Mouse (Mus musculus): ENCODE results near the gene Exoc3l2. TPM values are rescaled to one million over a fixed set of nuclear protein-coding genes. Genes with fewer than 3 reads are reported as not detected.

Exoc3l2 gene
- polyA plus RNA-seq, 1 experiment: 0.04 TPM

DNA sequence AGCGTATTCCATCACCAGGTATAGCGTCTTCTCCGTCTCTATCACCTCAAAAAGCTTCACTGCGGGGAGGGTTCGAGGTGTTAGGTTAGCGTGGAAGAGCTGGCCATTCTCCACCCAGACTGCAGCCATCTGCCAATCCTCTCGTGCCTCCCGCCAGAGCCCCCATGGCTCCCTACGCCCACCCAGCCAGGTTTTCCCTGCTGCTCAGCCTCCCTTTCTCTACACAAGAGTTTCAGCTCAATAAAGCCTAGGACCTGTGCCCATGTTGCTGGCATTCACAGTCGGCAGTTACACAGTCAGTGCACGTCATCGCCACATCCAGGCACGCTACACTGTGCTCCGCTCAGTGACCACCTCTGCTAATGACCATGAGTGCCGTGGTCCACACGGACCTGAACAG lies 15.4 kb upstream of the Exoc3l2 start:
- Histone ChIP-seq H3K4me1 (ENCODE audit: control insufficient read depth) (peaks cover 2% of the 10 kb centered on the region), H3K9me3 (ENCODE audit: control insufficient read depth, low read length) (no peaks in the 10 kb centered on the region), H3K36me3 (ENCODE audit: control insufficient read depth) (peaks cover 22% of the 10 kb centered on the region), H3K27me3 (ENCODE audit: control insufficient read depth) (no peaks in the 10 kb centered on the region), H3K4me3 (replicated peaks) (no peak overlapping the region)
- TF ChIP-seq GATA1 (IDR thresholded peaks at IDR 0.05; ENCODE audit: low read length): no peak
- TF ChIP-seq TAL1 (IDR thresholded peaks at IDR 0.05; ENCODE audit: low read length): no peak

DNA sequence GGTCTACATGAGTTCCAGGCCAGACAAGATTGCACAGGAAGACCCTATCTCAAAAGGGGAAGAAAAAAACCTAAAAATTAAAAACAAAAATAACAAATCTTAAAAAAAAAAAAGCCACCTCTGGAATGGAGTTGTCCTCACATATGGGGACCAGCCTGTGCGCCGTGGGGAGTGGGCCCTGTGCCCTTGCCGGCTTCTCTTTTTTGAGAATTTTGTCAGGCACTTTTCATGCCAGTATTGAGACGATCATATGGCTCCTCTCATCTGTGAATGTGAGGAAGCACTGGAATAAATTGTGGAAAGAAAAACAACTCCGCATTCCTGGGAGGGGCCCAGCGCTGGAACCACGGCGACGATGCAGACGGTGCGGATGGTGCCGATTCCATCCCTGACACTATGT lies 14.0 kb upstream of the Exoc3l2 start:
- H3K27me3 ChIP-seq (ENCODE audit: control insufficient read depth): no peaks in the 10 kb centered on the region
- H3K9me3 ChIP-seq (ENCODE audit: control insufficient read depth, low read length): no peaks in the 10 kb centered on the region
- TF ChIP-seq GATA1 (IDR thresholded peaks at IDR 0.05; ENCODE audit: low read length) (no peak), TAL1 (IDR thresholded peaks at IDR 0.05; ENCODE audit: low read length) (no peak)
- H3K4me1 ChIP-seq (ENCODE audit: control insufficient read depth): no peaks in the 10 kb centered on the region; the same call in 1 of the 2 replicates
- H3K36me3 ChIP-seq (ENCODE audit: control insufficient read depth): peaks cover 22% of the 10 kb centered on the region
- no peak overlapping the region for H3K4me3 ChIP-seq (replicated peaks)

DNA sequence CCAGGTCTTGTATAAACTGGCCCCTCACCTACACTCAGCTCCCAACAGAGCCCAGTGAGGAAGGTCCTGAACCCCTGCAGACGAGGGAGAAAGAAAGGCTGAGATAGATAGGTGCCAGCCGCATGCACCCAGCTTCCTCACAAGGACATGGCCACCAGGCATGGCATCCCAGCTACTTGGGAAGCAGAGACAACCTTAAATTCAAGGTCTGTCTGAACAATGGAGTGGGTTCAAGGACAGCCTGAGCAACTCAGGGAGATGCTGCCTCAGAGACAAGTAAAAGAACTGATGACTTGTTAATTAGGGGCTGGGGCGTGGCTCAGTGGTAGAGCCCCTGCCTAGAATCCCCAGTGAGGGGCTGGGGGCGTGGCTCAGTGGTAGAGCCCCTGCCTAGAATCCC lies 7.9 kb upstream of the Exoc3l2 start:
- H3K4me1 ChIP-seq (ENCODE audit: control insufficient read depth): peaks cover 30% of the 10 kb centered on the region
- no peak overlapping the region for H3K4me3 ChIP-seq (replicated peaks)
- H3K27me3 ChIP-seq (ENCODE audit: control insufficient read depth): no peaks in the 10 kb centered on the region
- no peaks in the 10 kb centered on the region for H3K9me3 ChIP-seq (ENCODE audit: control insufficient read depth, low read length)
- TF ChIP-seq TAL1 (IDR thresholded peaks at IDR 0.05; ENCODE audit: low read length) (no peak), GATA1 (IDR thresholded peaks at IDR 0.05; ENCODE audit: low read length) (no peak)
- peaks cover 6% of the 10 kb centered on the region for H3K36me3 ChIP-seq (ENCODE audit: control insufficient read depth)

DNA sequence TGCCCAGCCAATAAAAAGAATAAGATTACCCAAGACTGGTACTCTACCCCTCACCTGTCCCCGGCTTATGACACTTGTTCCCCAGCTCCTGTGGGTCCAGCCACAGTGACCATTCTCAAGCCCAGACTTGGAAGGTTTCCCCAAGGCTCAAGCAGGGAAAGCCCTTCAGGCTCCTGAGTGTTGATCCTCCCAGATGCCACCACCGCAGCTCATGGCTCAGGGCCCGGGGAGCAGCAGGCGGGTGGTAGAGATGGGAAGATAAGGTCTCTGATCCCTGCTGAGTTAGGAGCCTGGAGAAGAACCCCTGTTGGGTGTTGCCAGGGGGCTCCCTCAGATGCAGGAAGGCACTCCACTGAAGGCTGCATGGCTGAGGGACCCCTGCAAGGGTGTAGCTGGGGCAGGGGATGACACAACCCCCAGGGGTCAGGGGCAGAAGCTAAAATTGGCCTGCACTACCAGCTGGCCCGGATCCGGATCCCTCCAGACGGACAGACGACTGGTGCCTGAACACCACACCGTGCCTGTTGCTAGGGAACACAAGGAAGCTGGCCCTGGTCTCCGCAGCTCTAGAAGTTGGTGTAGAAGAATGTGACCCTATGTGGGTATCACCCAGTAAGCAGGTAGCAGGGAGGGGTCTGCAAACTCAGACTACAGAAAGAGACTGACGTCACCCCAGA lies 7.2 kb upstream of the Exoc3l2 start:
- no peaks in the 10 kb centered on the region for H3K27me3 ChIP-seq (ENCODE audit: control insufficient read depth)
- no peaks in the 10 kb centered on the region for H3K9me3 ChIP-seq (ENCODE audit: control insufficient read depth, low read length)
- no peak overlapping the region for H3K4me3 ChIP-seq (replicated peaks)
- TF ChIP-seq TAL1 (IDR thresholded peaks at IDR 0.05; ENCODE audit: low read length) (no peak), GATA1 (IDR thresholded peaks at IDR 0.05; ENCODE audit: low read length) (no peak)
- H3K36me3 ChIP-seq (ENCODE audit: control insufficient read depth): peaks cover 6% of the 10 kb centered on the region
- peaks cover 30% of the 10 kb centered on the region for H3K4me1 ChIP-seq (ENCODE audit: control insufficient read depth)

DNA sequence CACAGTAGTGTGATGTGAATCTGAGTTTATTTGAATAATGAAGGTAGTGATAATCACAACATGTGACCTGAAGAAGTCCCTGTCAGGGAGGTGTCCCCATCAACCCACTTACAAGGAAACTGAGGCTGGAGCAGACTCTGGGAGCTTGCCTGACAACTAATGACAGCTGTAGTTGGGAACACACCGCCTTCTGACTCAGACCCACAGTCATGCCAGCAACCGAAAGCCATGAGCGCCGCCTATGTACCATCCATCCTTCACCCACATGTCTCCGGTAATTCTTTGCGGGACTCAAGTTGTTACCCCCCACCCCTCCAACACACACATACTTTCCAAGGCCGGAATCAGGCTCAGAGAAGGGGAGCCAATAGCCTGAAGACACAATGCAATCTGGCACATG lies 6.5 kb upstream of the Exoc3l2 start:
- Histone ChIP-seq H3K4me3 (replicated peaks) (no peak overlapping the region), H3K27me3 (ENCODE audit: control insufficient read depth) (no peaks in the 10 kb centered on the region), H3K9me3 (ENCODE audit: control insufficient read depth, low read length) (no peaks in the 10 kb centered on the region), H3K36me3 (ENCODE audit: control insufficient read depth) (no peaks in the 10 kb centered on the region; the same call in 1 of the 2 replicates), H3K4me1 (ENCODE audit: control insufficient read depth) (peaks cover 30% of the 10 kb centered on the region)
- TF ChIP-seq TAL1 (IDR thresholded peaks at IDR 0.05; ENCODE audit: low read length) (no peak), GATA1 (IDR thresholded peaks at IDR 0.05; ENCODE audit: low read length) (no peak)

DNA sequence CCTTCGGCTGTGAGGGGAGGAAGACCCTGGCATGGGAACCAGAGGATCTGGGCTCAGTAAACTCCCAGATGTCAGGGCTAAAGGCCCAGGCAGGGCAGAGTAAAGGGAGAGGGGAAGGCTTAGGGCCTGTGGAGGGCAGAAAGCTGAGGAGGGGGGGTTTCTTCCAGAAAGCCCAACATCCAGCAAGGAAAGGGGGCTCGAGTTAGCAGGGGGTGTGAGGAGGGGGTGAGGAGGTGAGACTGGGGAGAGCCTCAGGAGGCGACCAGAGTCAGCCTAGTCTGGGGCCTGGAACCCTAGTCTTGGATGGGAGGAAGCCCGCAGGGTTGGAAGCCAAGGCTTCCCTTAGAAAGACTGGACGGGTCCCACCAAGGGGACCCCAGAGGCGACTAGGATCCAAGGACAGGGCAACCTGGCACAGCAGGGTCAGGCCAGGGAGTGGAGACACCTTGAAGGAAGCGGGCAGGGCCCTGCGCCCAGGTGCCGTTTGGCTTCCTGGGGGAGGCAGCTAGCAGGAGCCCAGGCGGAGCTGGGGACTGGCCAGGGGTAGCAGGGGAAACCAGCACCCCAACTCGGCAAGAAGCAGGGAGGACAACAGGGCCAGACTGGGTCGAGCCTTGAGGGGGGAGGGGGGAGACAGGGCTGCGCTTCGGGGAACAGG lies 5.6 kb upstream of the Exoc3l2 start:
- H3K4me1 ChIP-seq (ENCODE audit: control insufficient read depth): peaks cover 32% of the 10 kb centered on the region
- no peaks in the 10 kb centered on the region for H3K36me3 ChIP-seq (ENCODE audit: control insufficient read depth)
- H3K27me3 ChIP-seq (ENCODE audit: control insufficient read depth): peaks cover 4% of the 10 kb centered on the region
- no peaks in the 10 kb centered on the region for H3K9me3 ChIP-seq (ENCODE audit: control insufficient read depth, low read length)
- peak overlapping the region; percentile 71 for H3K4me3 ChIP-seq (replicated peaks)
- TF ChIP-seq TAL1 (IDR thresholded peaks at IDR 0.05; ENCODE audit: low read length): no peak
- TF ChIP-seq GATA1 (IDR thresholded peaks at IDR 0.05; ENCODE audit: low read length): no peak

DNA sequence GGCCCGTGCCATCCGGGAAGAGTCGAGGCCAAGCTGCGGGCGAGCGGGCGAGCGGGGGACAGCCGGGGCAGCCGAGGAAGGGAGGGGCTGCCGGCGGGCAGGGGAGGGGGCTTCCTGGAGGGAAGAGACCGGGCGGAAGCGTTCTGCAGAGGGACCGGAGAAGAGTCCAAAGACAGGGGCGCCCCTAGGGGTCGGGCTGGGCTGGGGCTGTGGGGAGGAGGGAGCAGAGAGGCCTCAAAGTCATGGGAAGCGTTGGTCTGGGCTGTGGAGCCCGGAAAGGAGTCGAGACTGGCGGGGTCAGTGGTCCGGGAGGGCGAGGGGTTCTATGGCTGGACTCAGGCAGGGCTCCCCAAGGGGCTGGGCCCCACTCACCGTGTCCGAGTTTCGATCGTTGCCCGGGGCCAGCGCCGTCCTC lies 5.1 kb upstream of the Exoc3l2 start:
- TF ChIP-seq GATA1 (IDR thresholded peaks at IDR 0.05; ENCODE audit: low read length): no peak
- Histone ChIP-seq H3K36me3 (ENCODE audit: control insufficient read depth) (no peaks in the 10 kb centered on the region), H3K4me1 (ENCODE audit: control insufficient read depth) (peaks cover 32% of the 10 kb centered on the region), H3K27me3 (ENCODE audit: control insufficient read depth) (peaks cover 9% of the 10 kb centered on the region), H3K9me3 (ENCODE audit: control insufficient read depth, low read length) (no peaks in the 10 kb centered on the region), H3K4me3 (replicated peaks) (peak overlapping the region; percentile 71)

DNA sequence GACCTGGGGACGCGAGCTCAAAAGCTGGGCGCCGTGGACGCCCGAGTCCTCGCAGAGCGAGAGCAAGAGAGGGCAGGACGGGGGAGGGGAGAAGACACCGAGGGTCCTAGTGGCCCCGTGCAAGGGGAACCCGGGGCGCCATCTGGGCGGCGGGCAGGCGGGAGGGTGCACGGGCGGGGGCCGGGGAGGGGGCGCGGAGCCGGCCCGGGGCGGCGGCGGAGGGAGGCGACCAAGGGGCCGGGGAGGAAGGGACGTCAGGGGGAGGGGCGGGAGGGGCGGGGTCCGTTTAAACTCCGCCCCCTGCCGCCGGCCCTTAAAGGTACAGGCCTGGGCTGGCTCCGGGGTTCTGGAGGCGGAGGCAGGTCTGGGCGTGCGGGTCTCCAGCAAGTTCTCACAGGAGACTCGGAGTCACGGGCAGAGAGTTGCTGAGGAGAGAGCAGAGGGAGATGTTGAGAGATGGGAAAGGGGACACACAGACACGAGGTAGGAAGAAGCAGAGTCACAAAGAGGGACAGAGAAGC lies 4.5 kb upstream of the Exoc3l2 start, which contains the start of gene Mark4:
Gene Mark4, minus strand, starts transcription at position 231 of the 521 bp plus-strand sequence.
- no peaks in the 10 kb centered on the region for H3K9me3 ChIP-seq (ENCODE audit: control insufficient read depth, low read length)
- TF ChIP-seq TAL1 (IDR thresholded peaks at IDR 0.05; ENCODE audit: low read length): no peak
- no peak for TF ChIP-seq GATA1 (IDR thresholded peaks at IDR 0.05; ENCODE audit: low read length)
- H3K36me3 ChIP-seq (ENCODE audit: control insufficient read depth): no peaks in the 10 kb centered on the region
- peaks cover 32% of the 10 kb centered on the region for H3K4me1 ChIP-seq (ENCODE audit: control insufficient read depth)
- peak within 1 kb of the TSS; percentile 71 for H3K4me3 ChIP-seq (replicated peaks)
- H3K27me3 ChIP-seq (ENCODE audit: control insufficient read depth): peaks cover 14% of the 10 kb centered on the region

DNA sequence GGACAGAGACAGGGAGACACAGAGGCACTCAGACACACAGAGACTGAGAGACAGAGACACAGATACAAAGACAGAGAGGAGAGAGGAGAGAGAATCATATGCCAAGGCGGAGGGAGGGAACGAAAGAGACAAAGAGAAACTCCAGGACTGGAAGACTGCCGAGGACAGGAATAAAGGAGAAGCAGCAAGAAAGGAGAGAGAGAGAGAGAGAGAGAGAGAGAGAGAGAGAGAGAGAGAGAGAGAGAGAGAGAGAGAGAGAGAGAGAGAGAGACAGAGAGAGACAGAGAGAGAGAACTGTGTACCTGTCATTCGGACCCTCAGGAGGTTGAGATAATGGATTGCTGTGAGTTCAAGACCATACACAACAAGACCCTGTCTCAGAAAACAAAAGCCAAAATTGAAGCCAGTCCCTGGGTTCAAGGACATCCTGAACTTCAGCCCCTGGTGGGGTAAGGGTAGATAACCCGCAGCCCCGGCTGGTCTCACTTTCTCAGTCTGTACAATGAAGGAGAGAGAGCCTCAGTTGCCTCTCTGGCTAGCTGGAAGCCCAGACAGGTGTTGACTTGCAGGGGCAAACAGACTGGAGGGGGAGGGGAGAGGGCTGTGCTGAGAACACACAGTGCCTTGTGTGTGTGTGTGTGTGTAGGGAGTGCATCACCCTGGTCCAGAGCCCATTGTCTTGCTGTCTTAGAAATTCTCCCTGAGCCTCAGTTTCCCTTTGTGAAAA lies 3.8 kb upstream of the Exoc3l2 start:
- Histone ChIP-seq H3K36me3 (ENCODE audit: control insufficient read depth) (no peaks in the 10 kb centered on the region), H3K4me1 (ENCODE audit: control insufficient read depth) (peaks cover 32% of the 10 kb centered on the region)
- TF ChIP-seq GATA1 (IDR thresholded peaks at IDR 0.05; ENCODE audit: low read length) (no peak), TAL1 (IDR thresholded peaks at IDR 0.05; ENCODE audit: low read length) (no peak)

More for the DNA sequence above, 3.8 kb upstream of the Exoc3l2 start:
- H3K4me3 ChIP-seq (replicated peaks): peak overlapping the region; percentile 71
- peaks cover 16% of the 10 kb centered on the region for H3K27me3 ChIP-seq (ENCODE audit: control insufficient read depth)
- H3K9me3 ChIP-seq (ENCODE audit: control insufficient read depth, low read length): no peaks in the 10 kb centered on the region
